Mouse (Mus musculus): ENCODE results near the gene Izumo3.
"Not testable (repeated sequence)": the region's sequence is repeated elsewhere in the genome, so short reads cannot be mapped to it uniquely, and the experiment has no call there.

GRCm38 (mm10) chr4:92191649-92192048 is 44.6 kb upstream of the Izumo3 start, which contains the start of gene Gm12666:
- TF ChIP-seq CTCF (IDR thresholded peaks at IDR 0.05; ENCODE audit: low read depth, low read length); POLR2A (IDR thresholded peaks at IDR 0.05; ENCODE audit: extremely low read depth, insufficient read depth, low read length): not testable (repeated sequence)
